Mouse (Mus musculus) spleen, adult 2 months (tissue): ENCODE data around the gene Carns1.

ENCODE experiments used
- CTCF ChIP-seq: fragments of 200-500 bp; IDR thresholded peaks from 2 replicates; pipeline ENCODE4 v1.5.1; 2011; ENCODE audit warnings: mild to moderate bottlenecking, inconsistent platforms; ENCODE audit not compliant: insufficient read depth, insufficient read length, insufficient replicate concordance; ENCODE audit errors: extremely low read depth
- POLR2A ChIP-seq: fragments of 200-500 bp; IDR thresholded peaks from 2 replicates; pipeline ENCODE4 v1.6.1; 2011; ENCODE audit warnings: low read depth, low read length, inconsistent platforms

DNA sequence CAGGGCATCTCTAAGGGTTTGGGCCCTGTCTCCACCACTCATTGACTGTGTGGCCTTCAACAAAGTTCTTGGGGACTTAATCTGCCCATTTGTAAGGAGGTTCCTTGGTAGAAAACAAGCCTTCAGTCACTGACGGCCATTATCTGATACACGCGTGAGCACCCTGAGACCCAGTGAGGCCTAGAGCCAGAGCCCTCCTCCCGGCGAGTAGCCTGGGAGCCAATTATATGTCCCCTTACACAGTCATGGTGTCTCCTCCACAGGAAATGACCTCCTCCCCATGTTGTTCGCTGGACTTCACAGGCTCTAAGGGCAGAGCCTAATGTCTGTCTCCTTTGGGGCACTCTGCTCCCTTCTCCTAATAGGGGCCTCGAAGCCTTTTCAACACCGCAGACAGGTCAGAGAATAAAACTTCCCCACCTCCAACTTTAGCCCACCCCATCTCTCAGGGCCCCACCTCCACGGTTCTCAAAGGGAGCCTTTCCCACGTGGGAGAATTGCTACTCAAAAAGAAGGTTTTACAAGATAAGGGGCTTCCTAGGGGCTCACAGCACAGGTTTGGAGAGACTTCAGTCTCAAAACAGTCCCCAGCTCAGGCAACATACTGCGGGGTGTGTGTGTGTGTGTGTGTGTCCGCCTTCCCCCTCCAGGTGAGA, 28.8 kb downstream of the Carns1 start:
- TF ChIP-seq POLR2A (no peak), CTCF (no peak)
